Mouse (Mus musculus): ENCODE data around the gene Gng2.

GRCm38 (mm10) chr14:20024888-20025719 lies 47.7 kb upstream of the Gng2 start:
- TF ChIP-seq EP300 (IDR thresholded peaks at IDR 0.05; ENCODE audit: low read depth) (no peak; the same call in 1 of the 2 replicates), CTCF (IDR thresholded peaks at IDR 0.05; ENCODE audit: low read depth) (no peak)

Data from liver, postnatal 0 days (tissue).